Mouse (Mus musculus): Measurements from ENCODE around the gene Med19. TPM values are rescaled to one million over a fixed set of nuclear protein-coding genes. Genes with fewer than 3 reads are reported as not detected.

The Med19 gene
- total RNA-seq (2014; fragmentation: Nextera tagmentation): 29.3 and 38.1 TPM in 2 replicates
- 26.8 and 30.1 TPM in 2 replicates for total RNA-seq (2017)

GRCm38 (mm10) chr2:84677968-84678880, at the start of gene Med19, which contains the start of gene Gm28635:
TSS of gene Med19 (plus strand) at chr2:84678402.
TSS of gene Gm28635 (minus strand) at chr2:84678041.
- peak; percentile 96 for ATAC-seq (replicated peaks; ENCODE audit: low FRiP score, low TSS enrichment, poor library complexity, severe bottlenecking)

GRCm38 (mm10) chr2:84632001-84632400, 46.2 kb upstream of the Med19 start:
- ATAC-seq (replicated peaks; ENCODE audit: low FRiP score, low TSS enrichment, poor library complexity, severe bottlenecking): no peak

GRCm38 (mm10) chr2:84632999-84633398, 45.2 kb upstream of the Med19 start:
- peak; percentile 39 for ATAC-seq (replicated peaks; ENCODE audit: low FRiP score, low TSS enrichment, poor library complexity, severe bottlenecking)

- ATAC-seq (replicated peaks; ENCODE audit: low FRiP score, low TSS enrichment, poor library complexity, severe bottlenecking): no peak
Measured at GRCm38 (mm10) chr2:84634006-84634405, 44.2 kb upstream of the Med19 start.

- no peak for ATAC-seq (replicated peaks; ENCODE audit: low FRiP score, low TSS enrichment, poor library complexity, severe bottlenecking)
Measured at GRCm38 (mm10) chr2:84634934-84635482, 43.2 kb upstream of the Med19 start.

GRCm38 (mm10) chr2:84635611-84636010, 42.6 kb upstream of the Med19 start:
- 0 out of 2 replicates have a peak, but pooled peaks have one; percentile 36 for ATAC-seq (replicated peaks; ENCODE audit: low FRiP score, low TSS enrichment, poor library complexity, severe bottlenecking)

- ATAC-seq (replicated peaks; ENCODE audit: low FRiP score, low TSS enrichment, poor library complexity, severe bottlenecking): no peak
Measured at GRCm38 (mm10) chr2:84636231-84636741, 41.9 kb upstream of the Med19 start.

GRCm38 (mm10) chr2:84637452-84638165, 40.6 kb upstream of the Med19 start:
- no peak for ATAC-seq (replicated peaks; ENCODE audit: low FRiP score, low TSS enrichment, poor library complexity, severe bottlenecking)

GRCm38 (mm10) chr2:84638428-84639220, 39.6 kb upstream of the Med19 start:
- ATAC-seq (replicated peaks; ENCODE audit: low FRiP score, low TSS enrichment, poor library complexity, severe bottlenecking): no peak

GRCm38 (mm10) chr2:84640833-84641232, 37.4 kb upstream of the Med19 start:
- 0 out of 2 replicates have a peak, but pooled peaks have one; percentile 16 for ATAC-seq (replicated peaks; ENCODE audit: low FRiP score, low TSS enrichment, poor library complexity, severe bottlenecking)

GRCm38 (mm10) chr2:84646138-84646537, 32.1 kb upstream of the Med19 start:
- ATAC-seq (replicated peaks; ENCODE audit: low FRiP score, low TSS enrichment, poor library complexity, severe bottlenecking): no peak

- no peak for ATAC-seq (replicated peaks; ENCODE audit: low FRiP score, low TSS enrichment, poor library complexity, severe bottlenecking)
Measured at GRCm38 (mm10) chr2:84647051-84647568, 31.1 kb upstream of the Med19 start.

- no peak for ATAC-seq (replicated peaks; ENCODE audit: low FRiP score, low TSS enrichment, poor library complexity, severe bottlenecking)
Measured at GRCm38 (mm10) chr2:84648369-84648768, 29.8 kb upstream of the Med19 start.

- ATAC-seq (replicated peaks; ENCODE audit: low FRiP score, low TSS enrichment, poor library complexity, severe bottlenecking): no peak
Measured at GRCm38 (mm10) chr2:84649674-84650073, 28.5 kb upstream of the Med19 start.

- ATAC-seq (replicated peaks; ENCODE audit: low FRiP score, low TSS enrichment, poor library complexity, severe bottlenecking): peak; percentile 95
Measured at GRCm38 (mm10) chr2:84650464-84651195, 27.6 kb upstream of the Med19 start, which contains the start of gene Ctnnd1. TSS of gene Ctnnd1 (minus strand) at chr2:84650765.

- ATAC-seq (replicated peaks; ENCODE audit: low FRiP score, low TSS enrichment, poor library complexity, severe bottlenecking): no peak
Measured at GRCm38 (mm10) chr2:84653354-84653753, 24.8 kb upstream of the Med19 start.

GRCm38 (mm10) chr2:84655864-84656263, 22.3 kb upstream of the Med19 start:
- no peak for ATAC-seq (replicated peaks; ENCODE audit: low FRiP score, low TSS enrichment, poor library complexity, severe bottlenecking)

- ATAC-seq (replicated peaks; ENCODE audit: low FRiP score, low TSS enrichment, poor library complexity, severe bottlenecking): no peak
Measured at GRCm38 (mm10) chr2:84658806-84659205, 19.4 kb upstream of the Med19 start, which contains the start of gene Btbd18. TSS of gene Btbd18 (plus strand) at chr2:84659079.
